Mouse (Mus musculus) CH12F3 (cell line): ENCODE results near the gene Fbxl18.
"Not testable (repeated sequence)": the region's sequence is repeated elsewhere in the genome, so short reads cannot be mapped to it uniquely, and the experiment has no call there.

ENCODE experiments used
- in situ Hi-C: fragments of 300-500 bp; cut with MboI; formaldehyde crosslinking; loops from 2 replicates; pipeline ENCODE4 v1.14.3; 2020; ENCODE audit warnings: low sequenced_read_pairs

The Fbxl18 gene

DNA sequence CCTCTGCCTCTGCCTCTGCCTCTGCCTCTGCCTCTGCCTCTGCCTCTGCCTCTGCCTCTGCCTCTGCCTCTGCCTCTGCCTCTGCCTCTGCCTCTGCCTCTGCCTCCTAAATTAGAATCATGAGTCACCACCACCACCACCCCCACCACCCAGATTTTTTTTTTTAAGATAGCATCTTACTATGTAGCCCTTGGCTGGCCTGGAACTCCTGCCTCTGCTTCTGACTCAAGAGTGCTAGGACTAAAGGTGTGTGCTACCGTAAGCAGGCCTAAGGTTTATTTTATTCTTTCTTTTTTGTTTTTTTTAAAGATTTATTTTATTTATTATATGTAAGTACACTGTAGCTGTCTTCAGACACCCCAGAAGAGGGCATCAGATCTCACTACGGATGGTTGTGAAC is 57.8 kb downstream of the Fbxl18 start:
- in situ Hi-C loops, result not testable (repeated sequence)

GRCm38 (mm10) chr5:142836891-142837290 is 58.3 kb downstream of the Fbxl18 start:
- in situ Hi-C loops, result no loop called here

GRCm38 (mm10) chr5:142833646-142834438 is 61.4 kb downstream of the Fbxl18 start:
- in situ Hi-C loops, result no loop called here

- in situ Hi-C loops, result no loop called here
These were observed 69.1 kb downstream of the Fbxl18 start for GRCm38 (mm10) chr5:142826131-142826530.

DNA sequence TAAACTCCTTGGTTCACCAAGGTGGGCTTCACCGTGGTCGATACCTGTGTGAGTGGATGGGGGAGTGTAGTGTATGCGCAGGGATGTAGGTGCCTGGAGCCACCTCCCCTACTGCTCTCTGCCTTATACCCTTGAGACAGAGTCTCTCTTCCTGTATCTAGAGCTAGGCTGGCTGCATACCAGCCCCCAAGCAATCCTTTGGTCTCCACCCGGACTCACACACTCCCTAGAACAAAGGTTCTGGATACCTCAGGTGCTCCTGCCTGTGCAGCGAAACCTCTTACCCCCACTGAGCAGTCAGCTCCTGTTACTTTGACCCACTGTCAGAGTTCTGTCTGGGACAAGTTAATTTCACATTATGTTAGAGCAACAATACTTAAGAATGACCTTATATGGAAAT is 69.6 kb downstream of the Fbxl18 start:
- in situ Hi-C loops, result no loop called here

DNA sequence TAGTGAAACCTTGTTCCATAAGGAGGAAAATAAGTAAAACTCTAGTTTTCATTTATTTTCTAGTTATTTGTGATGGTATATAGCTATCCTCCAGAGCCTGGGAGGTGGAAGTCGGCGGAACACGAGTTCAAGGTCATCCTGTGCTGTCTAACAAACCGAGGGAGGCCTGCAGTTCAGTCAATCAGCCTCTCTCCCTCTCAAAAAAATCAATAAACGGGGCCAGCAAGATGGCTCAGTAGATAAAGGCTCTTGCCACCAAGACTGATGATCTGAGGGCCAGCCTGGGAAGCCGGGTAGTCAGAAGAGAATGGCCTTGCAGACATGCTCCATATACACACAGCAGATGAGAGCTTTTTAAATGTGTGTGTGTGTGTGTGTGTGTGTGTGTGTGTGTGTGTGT is 71.1 kb downstream of the Fbxl18 start:
- in situ Hi-C loops, result no loop called here

DNA sequence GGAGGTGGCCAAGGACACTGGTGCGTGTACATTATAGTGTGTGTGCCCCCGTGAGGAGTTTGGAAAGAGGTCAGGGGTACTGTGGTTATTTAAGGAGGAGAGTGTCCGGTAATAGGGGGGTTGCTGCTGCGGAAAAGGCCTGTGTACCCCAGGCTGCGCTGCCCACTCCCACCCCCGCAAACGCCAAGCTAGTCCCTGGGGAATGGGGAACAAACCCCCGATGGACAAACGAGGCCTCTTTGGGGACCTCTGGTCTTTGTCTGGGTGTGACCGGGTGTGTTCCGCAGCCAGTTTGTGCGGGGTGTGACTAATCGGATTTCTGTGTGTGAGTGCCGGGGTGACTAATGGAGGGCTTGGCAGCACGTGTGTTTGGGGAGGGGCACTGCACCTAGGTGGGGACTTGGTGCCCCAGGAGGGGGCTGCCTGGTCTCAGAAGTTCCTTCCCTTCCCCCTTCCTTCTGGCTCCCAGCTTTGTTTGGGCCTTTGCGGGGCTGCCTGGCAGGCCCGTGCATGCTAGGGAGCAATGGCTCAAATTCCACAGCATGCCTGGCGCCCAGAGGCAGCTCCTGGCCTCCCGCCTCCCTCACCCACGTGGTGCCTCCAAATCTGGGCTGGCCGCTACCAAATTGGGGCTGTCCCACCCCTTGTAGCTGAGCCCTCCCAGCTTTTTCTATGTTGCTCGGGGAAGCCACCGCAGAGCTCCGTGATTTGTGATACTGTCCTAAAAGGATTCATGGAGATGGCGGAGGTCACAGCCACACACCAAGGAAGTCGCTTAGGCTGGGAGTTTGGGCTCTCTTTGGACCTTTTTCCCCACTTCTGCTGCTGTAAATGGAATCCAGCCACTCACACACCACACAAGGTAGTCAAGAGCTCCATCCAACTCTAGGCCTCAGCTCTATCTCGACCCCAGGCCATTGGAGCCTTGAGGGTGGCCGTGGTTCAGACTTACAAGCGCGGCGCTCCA is 71.8 kb downstream of the Fbxl18 start:
- in situ Hi-C loops, result no loop called here

- in situ Hi-C loops, result no loop called here
These were observed 72.7 kb downstream of the Fbxl18 start for GRCm38 (mm10) chr5:142822286-142823095.

DNA sequence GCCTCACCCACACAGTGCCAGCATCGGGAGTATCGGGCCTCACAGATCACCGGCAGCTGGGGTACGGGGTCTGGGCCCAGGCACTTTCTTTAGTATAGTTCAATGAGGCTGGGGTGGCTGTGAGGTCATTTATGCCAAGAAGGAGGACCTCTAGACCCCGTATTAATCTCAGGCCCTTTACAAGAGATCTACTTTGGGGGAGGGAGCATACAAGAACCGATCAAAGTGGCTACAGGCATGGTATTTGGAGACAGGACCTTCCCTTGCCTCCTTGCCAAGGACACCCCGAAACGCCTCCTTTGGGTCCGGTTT is 73.3 kb downstream of the Fbxl18 start:
- in situ Hi-C loops, result no loop called here

DNA sequence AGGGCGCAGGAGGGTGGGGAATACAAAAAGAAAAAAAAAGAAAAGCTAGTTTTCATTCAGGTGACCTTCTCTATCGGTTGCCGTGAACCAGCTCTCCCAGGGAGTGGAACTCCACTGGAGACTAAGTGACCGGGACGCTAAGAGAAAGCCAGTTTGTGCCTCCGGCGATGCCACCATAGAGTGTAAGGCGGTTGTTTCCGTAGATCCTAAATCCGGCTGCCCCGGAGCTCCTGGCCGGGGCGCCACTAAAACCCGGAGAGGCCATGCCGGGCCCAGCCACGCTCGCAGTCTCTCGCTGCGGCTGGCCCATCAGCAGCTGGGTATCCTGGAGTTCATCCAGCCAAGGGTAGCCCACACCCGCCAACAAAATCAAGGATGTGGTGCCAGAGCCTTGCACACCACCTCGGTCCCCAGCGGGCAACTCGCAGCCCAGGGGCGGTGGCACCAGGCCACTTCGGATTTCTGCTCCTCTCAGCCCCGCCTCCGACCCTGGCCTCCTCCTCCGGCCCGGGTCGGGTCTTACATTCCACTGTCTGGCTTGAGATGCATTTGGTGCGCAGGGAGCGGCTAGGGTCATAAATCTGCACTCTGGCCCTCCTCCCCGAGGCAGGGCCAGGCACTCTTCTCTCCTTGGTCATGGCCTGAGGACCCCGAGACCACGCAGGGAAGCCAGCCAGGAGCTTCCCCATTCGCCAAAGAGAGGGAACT is 73.8 kb downstream of the Fbxl18 start:
- in situ Hi-C loops, result no loop called here

DNA sequence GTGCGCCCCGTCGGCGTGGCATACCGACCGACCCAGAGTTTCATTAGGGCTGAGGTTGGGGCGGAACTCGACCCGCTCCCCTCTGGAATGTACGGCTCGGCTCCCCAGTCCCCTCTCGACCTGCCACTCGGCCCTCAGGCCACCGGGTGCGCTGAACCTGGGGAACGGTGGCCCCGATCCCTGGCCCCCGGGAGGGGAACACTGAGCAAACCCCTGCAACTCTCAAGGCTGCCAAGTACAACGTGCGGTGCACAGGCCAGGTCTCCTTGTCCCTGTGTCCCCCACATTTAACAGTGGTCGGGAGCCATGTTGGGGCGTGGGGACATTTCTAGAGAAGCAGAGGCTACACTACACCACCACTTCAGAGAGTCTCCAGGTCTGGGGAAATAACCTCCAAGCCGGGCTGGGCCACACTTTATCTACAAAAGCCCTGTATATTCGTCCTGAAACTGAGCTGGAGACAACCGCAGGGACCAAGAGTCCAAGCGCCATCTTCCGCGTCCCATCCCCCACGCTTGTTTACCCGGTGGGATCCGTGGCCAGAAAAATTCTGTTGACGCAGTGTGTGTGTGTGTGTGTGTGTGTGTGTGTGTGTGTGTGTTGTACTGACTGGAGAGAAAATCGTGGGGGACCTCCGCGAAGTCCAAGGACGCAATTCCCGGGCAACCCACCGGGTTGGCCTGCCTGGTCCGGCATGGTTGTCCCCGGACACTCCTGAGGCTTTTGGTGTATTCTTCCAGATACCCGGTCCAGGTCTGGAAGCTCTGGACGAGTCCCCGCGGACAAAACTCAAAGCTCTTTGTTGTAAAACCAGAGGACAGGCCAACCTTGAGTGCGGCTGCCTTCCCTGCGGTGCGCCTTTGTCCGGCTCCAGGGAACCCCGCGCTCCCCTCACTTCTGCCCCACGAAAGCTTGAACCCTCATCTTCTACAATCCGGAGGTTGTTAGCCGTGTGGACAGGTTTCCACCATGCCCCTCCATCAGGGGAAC is 74.7 kb downstream of the Fbxl18 start:
- in situ Hi-C loops, result no loop called here

- in situ Hi-C loops, result no loop called here
These were observed 75.6 kb downstream of the Fbxl18 start for GRCm38 (mm10) chr5:142819385-142820275.

GRCm38 (mm10) chr5:142818435-142819360 is 76.5 kb downstream of the Fbxl18 start:
- in situ Hi-C loops, result no loop called here

DNA sequence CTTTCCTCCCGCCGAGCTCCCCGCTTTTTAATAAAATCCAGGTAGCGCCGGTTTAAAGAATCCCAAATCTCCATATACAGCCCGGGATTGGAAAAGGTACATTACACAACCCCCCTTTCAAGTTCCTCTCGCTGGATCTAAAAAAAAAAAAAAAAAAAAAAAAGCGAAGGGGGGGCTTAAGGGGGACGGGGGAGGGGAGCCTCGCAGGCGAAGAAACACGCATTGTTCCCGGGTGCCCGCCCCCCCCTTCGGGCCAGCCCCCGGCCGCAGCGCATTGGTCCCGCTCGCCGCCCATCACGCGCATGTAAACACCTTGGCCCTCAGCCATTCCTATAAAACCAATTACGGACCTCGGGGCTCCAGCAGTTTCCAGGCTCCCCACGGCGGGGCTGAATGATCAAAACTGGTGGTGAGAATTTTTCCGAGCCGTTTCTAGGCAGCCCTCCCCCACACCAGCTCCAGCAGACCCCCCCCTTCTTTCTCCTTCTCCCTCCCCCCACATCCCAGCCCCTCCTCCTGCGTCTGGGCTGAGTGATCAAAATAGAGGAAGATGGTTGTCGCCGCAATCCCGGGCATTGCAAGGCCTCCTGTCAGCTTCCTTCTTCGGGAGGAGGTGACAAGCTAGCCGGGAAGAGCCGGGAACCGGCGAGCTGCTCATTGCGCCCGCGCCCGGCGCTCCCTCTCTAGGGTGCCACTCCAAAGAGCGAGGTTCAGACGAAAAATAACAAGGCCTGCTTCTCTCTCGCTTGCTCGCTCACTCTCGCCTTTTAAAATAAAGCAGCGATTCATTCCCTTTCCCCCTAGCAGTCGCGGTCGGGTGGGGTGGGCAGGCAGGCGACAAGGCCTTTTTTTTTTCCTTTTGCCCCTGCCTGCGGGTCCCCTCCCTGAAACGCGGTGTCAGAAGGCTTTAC is 77.4 kb downstream of the Fbxl18 start, which contains the start of gene Tnrc18:
Gene Tnrc18 (minus strand): TSS at position 139 of the 911 bp plus-strand sequence.
- in situ Hi-C loops, result no loop called here
